ENCODE assay signal across 8 mouse cellular contexts in the genomic region with DNA sequence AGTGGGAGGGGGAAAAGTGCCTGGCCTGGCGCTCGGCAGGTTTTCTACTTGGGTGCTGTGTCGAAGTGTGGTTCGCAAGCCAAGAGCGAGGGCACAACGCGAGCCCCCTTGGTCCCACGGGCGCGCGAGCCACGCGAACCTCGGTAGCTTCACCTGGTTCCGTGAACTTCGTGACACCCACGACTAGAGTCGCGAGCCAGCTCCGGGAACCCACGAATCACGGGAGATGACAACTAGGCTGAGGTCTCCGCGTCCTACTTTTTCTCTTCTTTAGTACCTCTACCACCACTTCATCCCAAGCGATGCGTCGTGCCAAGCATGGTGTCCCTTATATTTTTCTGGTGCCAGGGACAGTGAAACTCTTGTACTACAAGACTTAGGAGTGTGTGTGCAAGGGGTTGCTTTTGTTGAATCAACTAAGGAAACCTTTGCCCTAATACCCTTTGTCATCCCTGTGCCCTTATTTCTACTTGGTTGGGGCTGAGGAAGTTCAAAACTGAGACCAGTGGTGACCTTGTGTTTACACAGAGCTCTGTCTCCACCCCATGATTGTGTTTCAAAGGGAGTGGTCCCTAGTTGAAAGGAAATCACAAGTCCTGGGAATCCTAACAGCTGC. TPM values are rescaled to one million over a fixed set of nuclear protein-coding genes. Genes with fewer than 3 reads are reported as not detected.
DNase-seq lines count a peak whose midpoint lies in the region; ATAC-seq and TF ChIP-seq lines count a peak whose summit lies in the region.

No protein-coding gene starts in this region.

- TF ChIP-seq CTCF in testis, adult 2 months (IDR thresholded peaks at IDR 0.05; ENCODE audit: control insufficient read depth, insufficient read depth, insufficient replicate concordance, low read depth, low read length), result no peak

- peak overlapping the region; percentile 55 for H3K4me2 ChIP-seq in hindbrain, embryonic 11.5 days (replicated peaks; ENCODE audit: low read depth, low read length)

- TF ChIP-seq POLR2A in testis, adult 2 months (IDR thresholded peaks at IDR 0.05; ENCODE audit: control insufficient read depth, low read depth, low read length), result peak; percentile 18; the same call in 1 of the 2 replicates

- H3K27me3 ChIP-seq in testis, adult 2 months (ENCODE audit: control insufficient read depth, insufficient read depth, low read length), result no peaks in the 10 kb centered on the region
- no peaks in the 10 kb centered on the region for H3K27me3 ChIP-seq in erythroblast, embryonic 14.5 days (ENCODE audit: control insufficient read depth)
- no peaks in the 10 kb centered on the region for H3K27me3 ChIP-seq in hindbrain, embryonic 11.5 days (ENCODE audit: control insufficient read depth, insufficient read depth, low read length)

- peak overlapping the region; percentile 30 for H3K27ac ChIP-seq in testis, adult 2 months (ENCODE audit: control insufficient read depth, insufficient read depth, low read depth, low read length)
- H3K27ac ChIP-seq in hindbrain, embryonic 11.5 days (ENCODE audit: low read depth, low read length), result peak overlapping the region; percentile 91

- ATAC-seq in hindbrain, embryonic 11.5 days (ENCODE audit: low FRiP score), result peak; percentile 47

- DNase-seq in testis, postnatal 10 days (ENCODE audit: low spot score), result no peak
- DNase-seq in hindbrain, embryonic 11.5 days (ENCODE audit: low spot score), result peak; percentile 54
- DNase-seq in lung, adult 18-20 months, result peak; percentile 47 to 73
- DNase-seq in retina, embryonic 14.5 days (ENCODE audit: low spot score), result peak; percentile 53
- no peak for DNase-seq in adrenal gland, adult 8-10 months
- no peak for DNase-seq in layer of hippocampus, postnatal 36 days

- H3K9ac ChIP-seq in hindbrain, embryonic 11.5 days (ENCODE audit: low read depth, low read length), result peak overlapping the region; percentile 73

- under 1% methylated on average over 27 of the region's 27 CpGs for WGBS in hindbrain, embryonic 11.5 days

- peak overlapping the region; percentile 92 for H3K4me3 ChIP-seq in testis, adult 2 months (ENCODE audit: control insufficient read depth, low read depth, low read length)
- peak overlapping the region; percentile 98 for H3K4me3 ChIP-seq in erythroblast, embryonic 14.5 days (replicated peaks)
- peak overlapping the region; percentile 66 for H3K4me3 ChIP-seq in hindbrain, embryonic 11.5 days (ENCODE audit: low read depth, low read length)

- H3K36me3 ChIP-seq in testis, adult 2 months (ENCODE audit: control insufficient read depth, insufficient read depth, low read length), result no peaks in the 10 kb centered on the region
- H3K36me3 ChIP-seq in erythroblast, embryonic 14.5 days (ENCODE audit: control insufficient read depth), result no peaks in the 10 kb centered on the region; the same call in 1 of the 2 replicates
- H3K36me3 ChIP-seq in hindbrain, embryonic 11.5 days (ENCODE audit: control insufficient read depth, insufficient read depth, low read length), result no peaks in the 10 kb centered on the region

- H3K9me3 ChIP-seq in erythroblast, embryonic 14.5 days (ENCODE audit: control insufficient read depth, low read length), result no peaks in the 10 kb centered on the region
- H3K9me3 ChIP-seq in hindbrain, embryonic 11.5 days (ENCODE audit: control insufficient read depth, low read length), result no peaks in the 10 kb centered on the region

- H3K4me1 ChIP-seq in testis, adult 2 months (ENCODE audit: control insufficient read depth, insufficient read depth, low read length), result peaks cover 3% of the 10 kb centered on the region; the same call in 1 of the 2 replicates
- H3K4me1 ChIP-seq in erythroblast, embryonic 14.5 days (ENCODE audit: control insufficient read depth), result peaks cover 35% of the 10 kb centered on the region
- H3K4me1 ChIP-seq in hindbrain, embryonic 11.5 days (replicated peaks; ENCODE audit: control insufficient read depth, insufficient read depth, low read length), result no peaks in the 10 kb centered on the region

RNA-seq across cellular contexts. Expression of a gene that starts 0.4 kb away (rescaled TPM):
- 2.1 and 3.1 TPM in 2 replicates for polyA plus RNA-seq in testis, adult 2 months (2012; rRNA removed)
- polyA plus RNA-seq in erythroblast, embryonic 14.5 days (2012), result 0.19 and 0.29 TPM in 2 replicates
- 42.2 and 42.6 TPM in 2 replicates for polyA plus RNA-seq in hindbrain, embryonic 11.5 days (2014; fragmentation: Nextera tagmentation; extraction: Ambion mirVana)
- 10 to 100 TPM; 33.0 to 44.5 (median 37.8) TPM for total RNA-seq in adrenal gland, adult 8-10 months (2022)
- 10 to 100 TPM; 50.5 to 50.9 TPM for total RNA-seq in layer of hippocampus, postnatal 36 days (2021)

RNA-seq across cellular contexts. Expression of a gene that starts 0.4 kb away (rescaled TPM):
- 3.7 and 6.3 TPM in 2 replicates for polyA plus RNA-seq in testis, adult 2 months (2012; rRNA removed)
- polyA plus RNA-seq in erythroblast, embryonic 14.5 days (2012), result not detected in 2 replicates
- polyA plus RNA-seq in hindbrain, embryonic 11.5 days (2014; fragmentation: Nextera tagmentation; extraction: Ambion mirVana), result 54.7 and 59.5 TPM in 2 replicates
- 10 to 100 TPM; 51.8 to 92.8 (median 72.2) TPM for total RNA-seq in adrenal gland, adult 8-10 months (2022)
- 10 to 100 TPM; 34.2 to 37.7 TPM for total RNA-seq in layer of hippocampus, postnatal 36 days (2021)

Comparison
In these comparisons a context has a peak if more than half of its experiments do, and no peak if none do; other contexts are left out.
1. DNase-seq: peak in hindbrain, embryonic 11.5 days (single experiment), lung, adult 18-20 months (2 of 2) and retina, embryonic 14.5 days (single experiment); none in testis, postnatal 10 days (single experiment), adrenal gland, adult 8-10 months (single experiment) and layer of hippocampus, postnatal 36 days (0 of 2).
2. RNA of a gene that starts 0.4 kb away (polyA plus RNA-seq): 42.2 to 42.6 TPM in hindbrain, embryonic 11.5 days; 2.1 to 3.1 TPM in testis, adult 2 months and 0.19 to 0.29 TPM in erythroblast, embryonic 14.5 days; every median in the first group is over 10 times any median in the second.
3. Peak in every context shown above with its lines, with median percentiles within 50 percentile points of each other: H3K4me3 ChIP-seq.